Mouse (Mus musculus) thymus, postnatal 10 days (tissue): ENCODE measurements around the gene Eif3f.

ENCODE experiments used
- DNase-seq, 2 experiments: peaks; one replicate each; pipeline ENCODE4 v3.0.0; 2021; ENCODE audit warnings: low spot score in 2 of 2

The Eif3f gene

DNA sequence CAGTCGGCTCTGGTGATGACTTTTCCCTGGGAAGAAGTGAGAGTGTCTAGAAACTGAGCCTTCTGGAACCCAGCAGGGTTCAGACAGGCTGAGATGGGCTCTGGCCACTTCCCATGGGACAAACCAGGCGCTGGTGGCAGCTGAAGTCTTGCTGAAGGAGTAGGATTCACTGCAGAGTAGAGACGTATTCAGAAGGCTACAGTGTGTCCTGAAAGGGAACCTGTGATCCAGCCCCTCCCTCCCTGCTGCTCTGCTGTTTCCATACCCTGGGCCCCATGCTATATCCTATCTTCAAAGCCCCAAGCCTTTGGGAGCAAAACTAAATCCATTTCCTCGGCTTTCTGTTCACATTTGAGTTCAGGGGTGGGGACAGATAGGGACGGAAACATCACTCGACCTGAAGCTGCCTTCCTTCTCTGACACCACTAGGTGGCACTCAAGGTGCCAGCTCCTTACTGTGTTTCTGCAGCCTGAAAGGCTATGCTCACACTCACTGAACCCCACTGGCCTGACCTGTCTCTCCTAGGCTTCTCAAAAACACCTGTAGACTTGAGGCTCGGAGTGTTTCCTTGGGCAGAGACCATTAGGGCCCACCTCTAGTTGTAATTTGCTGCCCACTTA is 32.6 kb downstream of the Eif3f start:
- DNase-seq = peak in 1 of 2 experiments; percentile 33

GRCm38 (mm10) chr7:108968201-108968600 is 34.0 kb downstream of the Eif3f start:
- DNase-seq = no peak

GRCm38 (mm10) chr7:108972273-108972672 is 38.1 kb downstream of the Eif3f start:
- DNase-seq = no peak

- no peak for DNase-seq
Measured at GRCm38 (mm10) chr7:108985934-108986708, 51.9 kb downstream of the Eif3f start.

DNA sequence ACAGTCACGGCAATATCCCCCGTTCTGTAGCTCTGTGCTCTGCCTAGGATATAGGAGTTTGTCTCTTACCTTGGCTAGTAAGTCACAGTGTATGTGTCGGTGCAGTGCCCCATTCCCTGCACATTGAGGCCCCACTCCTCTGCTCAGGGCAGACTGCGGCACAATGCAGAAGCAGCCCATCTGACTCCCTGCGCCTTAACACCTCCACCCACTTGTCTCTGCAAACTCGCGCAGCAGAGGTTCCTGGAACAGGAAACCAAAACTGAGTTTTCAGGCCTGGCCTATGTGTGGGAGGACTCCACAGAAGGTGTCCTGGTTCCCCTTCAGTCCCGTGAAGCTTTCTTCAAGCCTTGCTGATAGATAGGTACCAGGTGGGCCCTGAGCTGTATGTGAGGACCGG is 57.0 kb downstream of the Eif3f start:
- DNase-seq = no peak
